Mouse (Mus musculus) stomach, postnatal 0 days (tissue): ENCODE data around the gene Syne3.

Source experiments
- CTCF ChIP-seq: IDR thresholded peaks from 2 replicates; pipeline ENCODE4 v1.5.1; 2016; ENCODE audit warnings: antibody characterized with exemption, low read depth, mild to moderate bottlenecking, moderate library complexity
- EP300 ChIP-seq: optimal IDR thresholded peaks from 2 replicates; pipeline ENCODE3; 2016; ENCODE audit warnings: antibody characterized with exemption

- TF ChIP-seq EP300 (no peak), CTCF (peak; percentile 79)
Observed at GRCm38 (mm10) chr12:104953941-104954340, 55.7 kb downstream of the Syne3 start.
